Mouse (Mus musculus) neural tube, embryonic 11.5 days (tissue): ENCODE measurements around the gene Pnpt1. TPM values are rescaled to one million over a fixed set of nuclear protein-coding genes. Genes with fewer than 3 reads are reported as not detected.

Experiments
- ATAC-seq: fragments of 200-750 bp; cut with Nextera tagmentation; 2 replicates; pipeline ENCODE4 v1.8.0; 2017; ENCODE audit warnings: moderate number of reproducible peaks, mild to moderate bottlenecking, moderate TSS enrichment, moderate library complexity; ENCODE audit not compliant: insufficient read depth, low FRiP score, low TSS enrichment
- DNase-seq: peaks from one replicate; pipeline ENCODE4 v3.0.0-alpha.2; 2015; ENCODE audit warnings: low spot score
- H3K27ac ChIP-seq: fragments of 300-500 bp; sonication (generic); 2 replicates; pipeline ENCODE4 v1.5.1; 2014; ENCODE audit warnings: low read depth, mild to moderate bottlenecking, low read length
- H3K27me3 ChIP-seq: fragments of 300-500 bp; sonication (generic); 2 replicates; pipeline ENCODE4 v1.6.1; 2014; ENCODE audit warnings: mild to moderate bottlenecking, low read length, mixed read lengths; ENCODE audit not compliant: control insufficient read depth, insufficient read depth
- H3K36me3 ChIP-seq: fragments of 300-500 bp; sonication (generic); 2 replicates; pipeline ENCODE4 v1.6.1; 2014; ENCODE audit warnings: mild to moderate bottlenecking, low read length, moderate library complexity, mixed read lengths; ENCODE audit not compliant: control insufficient read depth, insufficient read depth
- H3K4me1 ChIP-seq: fragments of 300-500 bp; sonication (generic); 2 replicates; pipeline ENCODE4 v1.6.1; 2014; ENCODE audit warnings: low read length, mixed read lengths; ENCODE audit not compliant: control insufficient read depth, insufficient read depth
- H3K4me2 ChIP-seq: fragments of 300-500 bp; sonication (generic); 2 replicates; pipeline ENCODE4 v1.6.1; 2014; ENCODE audit warnings: low read depth, mild to moderate bottlenecking, moderate library complexity
- H3K4me3 ChIP-seq: fragments of 300-500 bp; sonication (generic); 2 replicates; pipeline ENCODE4 v1.5.1; 2014; ENCODE audit warnings: low read depth, low read length
- H3K9ac ChIP-seq: fragments of 300-500 bp; sonication (generic); 2 replicates; pipeline ENCODE4 v1.6.1; 2014; ENCODE audit warnings: mild to moderate bottlenecking, low read length
- H3K9me3 ChIP-seq: fragments of 300-500 bp; sonication (generic); 2 replicates; pipeline ENCODE4 v1.6.1; 2016; ENCODE audit warnings: low read length; ENCODE audit not compliant: control insufficient read depth
- WGBS: fragments of 180-500 bp; shearing (Covaris S2); extraction: QIAGEN DNeasy Blood & Tissue Kit; methylation state at CpG from one replicate; pipeline ENCODE4 v1.1.7; 2014; 5-methylcytosine and 5-hydroxymethylcytosine counted together
- polyA plus RNA-seq: library from polyadenylated mRNA; unstranded; fragments of >200 nt; fragmentation: Nextera tagmentation; extraction: Ambion mirVana; gene quantifications from 2 replicates; pipeline ENCODE4 v1.2.1, GENCODE M21; 2014

The Pnpt1 gene
- polyA plus RNA-seq, 1 experiment from 2014 or later: 44.9 TPM

DNA sequence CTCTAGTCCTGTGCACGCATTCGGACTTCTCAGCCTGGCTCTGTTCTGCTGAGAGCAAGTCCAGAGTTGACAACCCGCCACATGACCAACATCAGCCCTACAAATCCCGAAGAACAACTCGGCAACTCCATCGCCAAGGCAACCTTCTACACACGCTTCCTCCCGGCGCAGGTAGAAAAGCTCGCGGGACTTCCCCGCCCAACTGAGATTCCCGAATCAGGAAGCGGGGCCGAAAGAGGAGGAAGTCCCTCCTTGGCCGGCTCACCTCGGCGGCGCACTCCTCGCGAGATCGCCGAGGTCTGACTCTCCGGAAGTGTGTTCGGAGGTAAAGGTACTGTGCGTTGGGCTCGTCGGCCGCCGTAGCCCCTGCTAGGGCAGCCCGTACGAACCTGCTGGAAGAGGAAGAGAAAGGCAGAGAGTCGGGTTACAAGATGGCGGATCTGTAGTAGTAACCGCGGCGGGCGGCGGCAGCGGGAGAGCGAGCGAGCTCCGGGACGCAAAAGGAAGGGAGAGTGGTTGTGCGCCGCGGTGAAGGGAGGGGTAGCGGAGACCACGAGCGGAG lies 42.1 kb downstream of the Pnpt1 start, which contains the start of gene Ppp4r3b:
Ppp4r3b (plus strand) TSS at position 328 of the 562 bp plus-strand sequence.
- no peaks in the 10 kb centered on the region for H3K9me3 ChIP-seq
- peaks cover 3% of the 10 kb centered on the region; the same call in 1 of the 2 replicates for H3K4me1 ChIP-seq
- WGBS: 2% methylated on average over 50 of the region's 50 CpGs
- H3K4me3 ChIP-seq: peak within 1 kb of the TSS; percentile 86
- peak; percentile 98 for ATAC-seq
- peak within 1 kb of the TSS; percentile 98 for H3K9ac ChIP-seq
- H3K27me3 ChIP-seq: no peaks in the 10 kb centered on the region
- H3K27ac ChIP-seq: peak within 1 kb of the TSS; percentile 97
- peak within 1 kb of the TSS; percentile 65 for H3K4me2 ChIP-seq
- H3K36me3 ChIP-seq: no peaks in the 10 kb centered on the region
- DNase-seq: peak; percentile 98

DNA sequence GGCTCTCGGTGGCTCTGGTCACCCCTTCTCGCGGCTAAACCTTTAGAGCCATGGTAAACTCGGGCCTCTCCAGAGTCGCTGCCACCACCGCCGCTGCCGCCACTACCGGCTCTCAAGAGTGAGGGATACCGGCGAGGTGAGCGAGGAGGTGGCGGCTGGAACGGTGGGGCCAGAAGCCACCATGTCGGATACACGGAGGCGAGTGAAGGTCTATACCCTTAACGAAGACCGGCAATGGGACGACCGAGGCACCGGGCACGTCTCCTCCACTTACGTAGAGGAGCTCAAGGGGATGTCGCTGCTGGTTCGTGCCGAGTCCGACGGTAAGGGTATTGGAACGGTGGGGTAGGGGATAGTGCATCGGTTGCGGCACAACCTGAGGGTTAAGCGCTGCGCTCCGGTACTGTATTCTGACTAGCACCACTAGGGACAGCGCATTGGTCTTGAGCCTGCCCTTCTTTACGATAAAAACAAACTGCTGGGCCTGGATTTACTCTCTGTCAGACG lies 42.6 kb downstream of the Pnpt1 start:
- peak; percentile 79 for DNase-seq
- H3K4me1 ChIP-seq: peaks cover 3% of the 10 kb centered on the region; the same call in 1 of the 2 replicates
- H3K27ac ChIP-seq: peak overlapping the region; percentile 97
- H3K36me3 ChIP-seq: no peaks in the 10 kb centered on the region
- no peaks in the 10 kb centered on the region for H3K27me3 ChIP-seq
- H3K9me3 ChIP-seq: no peaks in the 10 kb centered on the region
- ATAC-seq: peak; percentile 81
- H3K4me2 ChIP-seq: peak overlapping the region; percentile 55
- WGBS: under 1% methylated on average over 38 of the region's 38 CpGs
- H3K4me3 ChIP-seq: peak overlapping the region; percentile 86
- H3K9ac ChIP-seq: peak overlapping the region; percentile 98

DNA sequence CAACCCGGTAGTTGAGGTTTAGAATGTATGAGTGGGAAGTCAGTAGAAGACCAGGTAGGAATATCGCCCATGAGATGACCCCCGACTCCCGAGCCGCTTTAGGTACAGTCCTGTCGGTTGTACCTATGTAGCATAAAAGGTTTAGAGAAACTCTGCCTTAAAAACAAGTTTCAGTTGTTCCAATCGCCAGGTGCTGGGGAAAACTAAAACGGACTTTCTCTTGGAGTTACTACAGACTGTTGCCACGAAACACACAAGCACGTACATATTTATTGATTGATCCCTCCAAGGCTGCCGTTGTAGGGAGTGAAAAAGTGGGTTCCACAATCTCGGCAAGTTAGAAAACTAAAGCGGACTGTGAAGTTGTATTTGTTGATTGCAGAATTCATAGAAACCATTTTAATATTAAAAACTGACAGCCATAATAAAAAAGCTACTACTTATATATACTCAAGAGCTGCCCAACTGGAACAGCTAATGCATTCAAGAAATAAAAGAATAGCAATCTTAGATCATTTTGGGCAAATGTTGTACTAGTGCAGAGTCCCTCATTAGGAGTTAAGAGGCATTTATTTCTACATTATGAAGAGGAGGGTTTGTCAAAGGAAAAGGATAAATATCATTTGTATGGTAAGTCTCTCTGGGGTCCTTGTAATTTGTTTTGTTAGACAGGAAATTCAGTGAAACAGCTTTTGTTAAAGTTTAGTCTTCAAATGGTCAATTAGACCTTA lies 43.3 kb downstream of the Pnpt1 start:
- DNase-seq: no peak
- Histone ChIP-seq H3K27me3 (no peaks in the 10 kb centered on the region), H3K9ac (peak overlapping the region; percentile 98), H3K27ac (peak overlapping the region; percentile 97; the same call in 1 of the 2 replicates), H3K4me2 (peak overlapping the region; percentile 55), H3K4me3 (peak overlapping the region; percentile 86), H3K9me3 (no peaks in the 10 kb centered on the region), H3K4me1 (peaks cover 3% of the 10 kb centered on the region; the same call in 1 of the 2 replicates), H3K36me3 (no peaks in the 10 kb centered on the region)
- 7% methylated on average over 13 of the region's 13 CpGs for WGBS
- no peak; the same call in 1 of the 2 replicates for ATAC-seq

- H3K36me3 ChIP-seq: no peaks in the 10 kb centered on the region
- H3K4me1 ChIP-seq: no peaks in the 10 kb centered on the region
- H3K27ac ChIP-seq: no peak overlapping the region
- no peaks in the 10 kb centered on the region for H3K9me3 ChIP-seq
- ATAC-seq (no peak), DNase-seq (no peak)
- H3K9ac ChIP-seq: no peak overlapping the region
- no peak overlapping the region for H3K4me2 ChIP-seq
- H3K27me3 ChIP-seq: no peaks in the 10 kb centered on the region
- 87% methylated on average over 1 of the region's 1 CpGs for WGBS
- H3K4me3 ChIP-seq: no peak overlapping the region
Observed at GRCm38 (mm10) chr11:29179319-29179718, 48.8 kb downstream of the Pnpt1 start.

GRCm38 (mm10) chr11:29180657-29181056 lies 50.1 kb downstream of the Pnpt1 start:
- H3K27me3 ChIP-seq: no peaks in the 10 kb centered on the region
- no peaks in the 10 kb centered on the region for H3K4me1 ChIP-seq
- no peak overlapping the region for H3K4me2 ChIP-seq
- no peak overlapping the region for H3K4me3 ChIP-seq
- no peaks in the 10 kb centered on the region for H3K9me3 ChIP-seq
- no peak for DNase-seq
- no peak for ATAC-seq
- H3K9ac ChIP-seq: no peak overlapping the region
- H3K36me3 ChIP-seq: no peaks in the 10 kb centered on the region
- H3K27ac ChIP-seq: no peak overlapping the region
- 93% methylated on average over 3 of the region's 3 CpGs for WGBS

GRCm38 (mm10) chr11:29181751-29182150 lies 51.2 kb downstream of the Pnpt1 start:
- Histone ChIP-seq H3K4me2 (no peak overlapping the region), H3K27ac (no peak overlapping the region), H3K9me3 (no peaks in the 10 kb centered on the region), H3K9ac (no peak overlapping the region), H3K4me1 (no peaks in the 10 kb centered on the region), H3K27me3 (no peaks in the 10 kb centered on the region), H3K36me3 (no peaks in the 10 kb centered on the region), H3K4me3 (no peak overlapping the region)
- ATAC-seq (no peak), DNase-seq (no peak)
- WGBS: 96% methylated on average over 5 of the region's 5 CpGs

DNA sequence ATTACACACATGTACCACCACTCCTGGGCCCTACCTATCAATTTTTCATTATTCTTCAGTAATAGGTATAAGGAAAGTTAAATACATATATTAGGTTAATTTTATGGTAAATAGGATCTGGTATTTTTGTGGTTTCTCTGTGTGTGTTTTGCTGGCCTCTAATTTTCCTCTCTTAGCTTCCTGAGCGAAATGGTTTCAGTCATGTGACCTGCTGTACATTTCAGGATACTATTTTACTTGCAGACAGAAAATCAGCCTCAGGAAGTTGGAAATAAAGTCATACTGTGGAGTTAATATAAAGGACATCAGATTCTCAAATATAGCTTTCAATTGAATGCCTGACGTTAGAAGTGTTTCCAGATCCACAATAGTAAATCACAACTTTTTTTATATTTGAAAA lies 58.4 kb downstream of the Pnpt1 start:
- no peak for ATAC-seq
- no peak overlapping the region for H3K4me2 ChIP-seq
- WGBS: 92% methylated on average over 2 of the region's 2 CpGs
- no peaks in the 10 kb centered on the region for H3K27me3 ChIP-seq
- peaks cover 2% of the 10 kb centered on the region; the same call in 1 of the 2 replicates for H3K36me3 ChIP-seq
- DNase-seq: no peak
- no peaks in the 10 kb centered on the region for H3K4me1 ChIP-seq
- no peak overlapping the region for H3K4me3 ChIP-seq
- H3K27ac ChIP-seq: no peak overlapping the region
- H3K9me3 ChIP-seq: no peaks in the 10 kb centered on the region
- H3K9ac ChIP-seq: no peak overlapping the region

DNA sequence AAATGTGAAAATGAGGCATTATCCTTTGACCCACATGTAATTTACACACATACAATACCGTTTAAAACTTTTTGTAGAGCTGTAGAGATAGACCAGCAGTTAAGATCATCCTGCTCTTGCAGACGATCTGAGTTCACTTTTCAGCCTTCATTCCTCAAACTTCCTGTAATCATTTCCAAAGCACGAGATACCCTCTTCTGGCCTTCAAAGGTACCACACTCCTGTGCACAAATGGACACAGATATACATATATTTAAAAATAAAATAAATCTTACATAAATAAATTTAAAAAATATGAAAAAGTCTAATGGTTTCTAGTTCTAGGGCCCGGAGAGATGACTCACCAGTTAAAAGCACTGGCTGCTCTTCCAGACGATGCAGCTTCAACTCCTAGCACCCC lies 73.1 kb downstream of the Pnpt1 start:
- H3K27ac ChIP-seq: no peak overlapping the region
- no peaks in the 10 kb centered on the region for H3K9me3 ChIP-seq
- H3K4me3 ChIP-seq: no peak overlapping the region
- no peak for ATAC-seq
- no peaks in the 10 kb centered on the region for H3K27me3 ChIP-seq
- no peaks in the 10 kb centered on the region for H3K4me1 ChIP-seq
- 0 out of 2 replicates have a peak, but pooled peaks cover 2% of the 10 kb centered on the region for H3K36me3 ChIP-seq
- WGBS: 90% methylated on average over 5 of the region's 5 CpGs
- no peak overlapping the region for H3K9ac ChIP-seq
- no peak overlapping the region for H3K4me2 ChIP-seq
- no peak for DNase-seq
